Mouse (Mus musculus): ENCODE results near the gene Rabl6. TPM values are rescaled to one million over a fixed set of nuclear protein-coding genes. Genes with fewer than 3 reads are reported as not detected.
A peak's percentile ranks its signal among the peaks of the same experiment; 100 is the strongest.

Gene Rabl6
- total and polyA plus RNA-seq, 3 experiments: 34.6 to 62.0 (median 55.7) TPM

- Histone ChIP-seq H3K4me1 (ENCODE audit: control insufficient read depth in 1 of 2, insufficient read depth in 2 of 2) (peaks cover 11 to 22% of the 10 kb centered on the region in 2 experiments), H3K27me3 (replicated peaks) (no peaks in the 10 kb centered on the region), H3K27ac (ENCODE audit: insufficient read depth, low read depth) (no peak overlapping the region), H3K9me3 (replicated peaks; ENCODE audit: low read length) (no peaks in the 10 kb centered on the region), H3K79me2 (replicated peaks; ENCODE audit: control insufficient read depth, extremely low read depth, insufficient read depth, poor library complexity, severe bottlenecking) (peaks cover 25% of the 10 kb centered on the region), H3K9ac (ENCODE audit: insufficient read depth, low read depth) (no peak overlapping the region), H3K4me2 (ENCODE audit: insufficient read depth, low read depth, poor library complexity, severe bottlenecking) (no peak overlapping the region), H3K36me3 (replicated peaks in 1 of 2; ENCODE audit: control insufficient read depth in 1 of 2, insufficient read depth in 1 of 2, low read length in 1 of 2) (peaks cover 59 to 64% of the 10 kb centered on the region in 2 experiments), H3K4me3 (replicated peaks in 1 of 3; ENCODE audit: low read depth in 2 of 3, low read length in 2 of 3, poor library complexity in 1 of 3) (no peak overlapping the region)
- in situ Hi-C loops (cut with MboI; ENCODE audit: low pct_ligation_motif_present, low pct_unique_long_range_greater_than_20kb, low sequenced_read_pairs): no loop called here
- TF ChIP-seq MYC (IDR thresholded peaks at IDR 0.05; ENCODE audit: low read depth, low read length) (no peak), USF2 (conservative IDR thresholded peaks at IDR 0.05; ENCODE audit: low read depth, low read length) (no peak), ZNF384 (IDR thresholded peaks at IDR 0.05; ENCODE audit: low read depth, low read length) (no peak), MXI1 (IDR thresholded peaks at IDR 0.05; ENCODE audit: low read depth, low read length) (no peak), ZKSCAN1 (IDR thresholded peaks at IDR 0.05; ENCODE audit: borderline replicate concordance, low read depth, low read length) (no peak), POLR2AphosphoS2 (IDR thresholded peaks at IDR 0.05; ENCODE audit: low read depth, low read length) (no peak), EP300 (IDR thresholded peaks at IDR 0.05; ENCODE audit: low read length) (no peak), CHD2 (IDR thresholded peaks at IDR 0.05; ENCODE audit: low read length) (no peak), SIN3A (IDR thresholded peaks at IDR 0.05; ENCODE audit: low read length) (no peak), TCF12 (IDR thresholded peaks at IDR 0.05; ENCODE audit: low read depth, low read length) (no peak), NRF1 (IDR thresholded peaks at IDR 0.05; ENCODE audit: low read depth, low read length) (no peak), PAX5 (IDR thresholded peaks at IDR 0.05; ENCODE audit: low read length) (no peak), MAFK (IDR thresholded peaks at IDR 0.05; ENCODE audit: insufficient replicate concordance, low read length) (no peak), GABPA (IDR thresholded peaks at IDR 0.05; ENCODE audit: insufficient replicate concordance, low read depth, low read length) (no peak), ZC3H11A (IDR thresholded peaks at IDR 0.05; ENCODE audit: low read depth, low read length) (no peak), MEF2A (IDR thresholded peaks at IDR 0.05; ENCODE audit: borderline replicate concordance, low read depth, low read length) (no peak), ETS1 (conservative IDR thresholded peaks at IDR 0.05; ENCODE audit: low read depth, low read length) (no peak)
- dilution Hi-C loops (cut with MboI; ENCODE audit: extremely low pct_ligation_motif_present, extremely low pct_unique_long_range_greater_than_20kb, low sequenced_read_pairs): no loop called here
- no peak for DNase-seq (ENCODE audit: extremely low read depth)
Observed at GRCm38 (mm10) chr2:25560551-25560950, 47.8 kb downstream of the Rabl6 start.

- peak overlapping the region; percentile 64 to 96 (median 91) for H3K4me3 ChIP-seq (replicated peaks in 1 of 3; ENCODE audit: low read depth in 2 of 3, low read length in 2 of 3, poor library complexity in 1 of 3)
Observed at GRCm38 (mm10) chr2:25558774-25559173, 49.5 kb downstream of the Rabl6 start.

More at GRCm38 (mm10) chr2:25558774-25559173, 49.5 kb downstream of the Rabl6 start:
- Histone ChIP-seq H3K27ac (ENCODE audit: insufficient read depth, low read depth) (no peak overlapping the region), H3K36me3 (replicated peaks in 1 of 2; ENCODE audit: control insufficient read depth in 1 of 2, insufficient read depth in 1 of 2, low read length in 1 of 2) (peaks cover 42 to 46% of the 10 kb centered on the region in 2 experiments), H3K9me3 (replicated peaks; ENCODE audit: low read length) (no peaks in the 10 kb centered on the region), H3K4me1 (ENCODE audit: control insufficient read depth in 1 of 2, insufficient read depth in 2 of 2) (peaks cover 11 to 22% of the 10 kb centered on the region in 2 experiments; a peak in 3 of 4 replicates), H3K79me2 (replicated peaks; ENCODE audit: control insufficient read depth, extremely low read depth, insufficient read depth, poor library complexity, severe bottlenecking) (peaks cover 25% of the 10 kb centered on the region), H3K4me2 (ENCODE audit: insufficient read depth, low read depth, poor library complexity, severe bottlenecking) (peak overlapping the region; percentile 69), H3K9ac (ENCODE audit: insufficient read depth, low read depth) (peak overlapping the region; percentile 90), H3K27me3 (replicated peaks) (no peaks in the 10 kb centered on the region)
- dilution Hi-C loops (cut with MboI; ENCODE audit: extremely low pct_ligation_motif_present, extremely low pct_unique_long_range_greater_than_20kb, low sequenced_read_pairs) (no loop called here), in situ Hi-C loops (cut with MboI; ENCODE audit: low pct_ligation_motif_present, low pct_unique_long_range_greater_than_20kb, low sequenced_read_pairs) (loop anchor here (10.0 kb wide), 1 partner anchor 134 kb away; the partner anchor contains the start of genes Abca2 and Fut7)
- no peak for TF ChIP-seq ZMIZ1 (IDR thresholded peaks at IDR 0.05; ENCODE audit: low read depth, low read length)
- no peak for TF ChIP-seq ETS1 (conservative IDR thresholded peaks at IDR 0.05; ENCODE audit: low read depth, low read length)
- TF ChIP-seq JUN (IDR thresholded peaks at IDR 0.05; ENCODE audit: insufficient read depth, low read depth, low read length): no peak
- TF ChIP-seq BHLHE40 (IDR thresholded peaks at IDR 0.05; ENCODE audit: low read depth, low read length): peak; percentile 22; the same call in 1 of the 2 replicates
- no peak for TF ChIP-seq CHD2 (IDR thresholded peaks at IDR 0.05; ENCODE audit: low read length)
- no peak for TF ChIP-seq NELFE (IDR thresholded peaks at IDR 0.05; ENCODE audit: low read depth, low read length)
- TF ChIP-seq CTCF (conservative IDR thresholded peaks at IDR 0.05 in 1 of 2, IDR thresholded peaks at IDR 0.05 in 1 of 2; ENCODE audit: low read depth in 2 of 2, low read length in 2 of 2): no peak
- TF ChIP-seq MAFK (IDR thresholded peaks at IDR 0.05; ENCODE audit: insufficient replicate concordance, low read length): no peak
- no peak for TF ChIP-seq MXI1 (IDR thresholded peaks at IDR 0.05; ENCODE audit: low read depth, low read length)
- no peak for TF ChIP-seq UBTF (IDR thresholded peaks at IDR 0.05; ENCODE audit: low read depth, low read length)
- no peak for TF ChIP-seq TBP (conservative IDR thresholded peaks at IDR 0.05; ENCODE audit: low read depth, low read length)
- TF ChIP-seq ZC3H11A (IDR thresholded peaks at IDR 0.05; ENCODE audit: low read depth, low read length): no peak
- 0 out of 2 replicates have a peak, but pooled peaks have one; percentile 18 for TF ChIP-seq SIN3A (IDR thresholded peaks at IDR 0.05; ENCODE audit: low read length)
- no peak for DNase-seq (ENCODE audit: extremely low read depth)

Data from CH12.LX (cell line).